Mouse (Mus musculus) G1E (cell line): Measurements from ENCODE around the gene Mrpl51.

Source experiments
- CTCF ChIP-seq: IDR thresholded peaks from 2 replicates; pipeline ENCODE4 v1.5.1; 2012; ENCODE audit warnings: low read depth, low read length, inconsistent platforms, mixed read lengths
- GATA1 ChIP-seq: IDR thresholded peaks from 2 replicates; pipeline ENCODE4 v1.6.1; 2012; ENCODE audit warnings: borderline replicate concordance, low read length, inconsistent platforms, mixed read lengths
- GATA2 ChIP-seq: IDR thresholded peaks from 2 replicates; pipeline ENCODE4 v1.6.1; 2012; ENCODE audit warnings: low read depth, low read length, inconsistent platforms, borderline replicate concordance
- POLR2AphosphoS5 ChIP-seq: IDR thresholded peaks from 2 replicates; pipeline ENCODE4 v1.6.1; 2012; ENCODE audit warnings: low read depth, low read length, inconsistent platforms; ENCODE audit not compliant: insufficient replicate concordance
- TAL1 ChIP-seq: conservative IDR thresholded peaks from 2 replicates; pipeline ENCODE4 v1.6.1; 2012; ENCODE audit warnings: low read depth, low read length, inconsistent platforms, mixed read lengths

- TF ChIP-seq CTCF (no peak), TAL1 (no peak), GATA1 (no peak), POLR2AphosphoS5 (no peak), GATA2 (no peak)
These were observed 785 bp upstream of the Mrpl51 start for GRCm38 (mm10) chr6:125190816-125191215.
